ENCODE assay signal across 25 mouse cellular contexts in genomic region chr2:18923806-18924595, GRCm38 (mm10).
DNase-seq lines count a peak whose midpoint lies in the region; ATAC-seq and TF ChIP-seq lines count a peak whose summit lies in the region.
"Had no signal": no experiment of that assay in that cellular context is flagged by ENCODE, and none has a peak within 500 bp of the region (broad histone marks: within the 10 kb centered on the region; RNA-seq: fewer than 3 reads in every experiment).

No protein-coding gene starts in this region.

- no peak for TF ChIP-seq CTCF in hindbrain, postnatal 0 days (IDR thresholded peaks at IDR 0.05; ENCODE audit: low read depth)

- 30% methylated on average over 17 of the region's 17 CpGs for WGBS in embryonic facial prominence, embryonic 11.5 days
- WGBS in macrophage (ENCODE audit: missing documents): 35% methylated on average over 15 of the region's 17 CpGs
- WGBS in intestine, embryonic 16.5 days: 54% methylated on average over 17 of the region's 17 CpGs
- 49% methylated on average over 17 of the region's 17 CpGs for WGBS in hindbrain, postnatal 0 days

- H3K79me2 ChIP-seq in macrophage (ENCODE audit: inconsistent target): peaks cover 100% of the 10 kb centered on the region

- peak; percentile 76 for DNase-seq in heart, adult 11 months
- no peak for DNase-seq in heart, adult 18-20 months
- peak; percentile 61 for DNase-seq in 416B (ENCODE audit: low read depth)
- DNase-seq in embryonic facial prominence, embryonic 11.5 days (ENCODE audit: low spot score): peak; percentile 17
- no peak for DNase-seq in hindbrain, postnatal 0 days (ENCODE audit: low spot score)
- no peak for DNase-seq in cerebellum, adult 8-10 months
- DNase-seq: adrenal gland, adult 2 months; cerebellum, adult 18-20 months; cerebellum, postnatal 25 days; embryo, embryonic 11 days; gastrocnemius, postnatal 10 days; heart, adult 2 months; heart, postnatal 14 days; kidney, adult 18-20 months; layer of hippocampus, adult 9-11 months; lung, postnatal 4 days; right cerebral cortex, postnatal 14 days; thymus, postnatal 25 days had no signal

- H3K27me3 ChIP-seq in embryonic facial prominence, embryonic 11.5 days (ENCODE audit: control insufficient read depth, insufficient read depth, low read length): no peaks in the 10 kb centered on the region
- no peaks in the 10 kb centered on the region for H3K27me3 ChIP-seq in intestine, embryonic 16.5 days (replicated peaks; ENCODE audit: control insufficient read depth, insufficient read depth, low read length)
- H3K27me3 ChIP-seq in hindbrain, postnatal 0 days (ENCODE audit: insufficient read depth, low read length): no peaks in the 10 kb centered on the region
- H3K27me3 ChIP-seq: heart, embryonic 13.5 days; hindbrain, embryonic 12.5 days; liver, embryonic 12.5 days; lung, embryonic 15.5 days; midbrain, embryonic 12.5 days had no signal

- H3K36me3 ChIP-seq in embryonic facial prominence, embryonic 11.5 days (replicated peaks; ENCODE audit: control insufficient read depth, insufficient read depth, low read depth, low read length): no peaks in the 10 kb centered on the region
- no peaks in the 10 kb centered on the region for H3K36me3 ChIP-seq in macrophage (ENCODE audit: inconsistent target)
- H3K36me3 ChIP-seq in intestine, embryonic 16.5 days (ENCODE audit: control insufficient read depth, insufficient read depth, low read length): no peaks in the 10 kb centered on the region
- H3K36me3 ChIP-seq in hindbrain, postnatal 0 days (ENCODE audit: insufficient read depth, low read length): no peaks in the 10 kb centered on the region
- H3K36me3 ChIP-seq: heart, embryonic 13.5 days; hindbrain, embryonic 12.5 days; liver, embryonic 12.5 days; lung, embryonic 15.5 days; midbrain, embryonic 12.5 days had no signal

- H3K27ac ChIP-seq in embryonic facial prominence, embryonic 11.5 days (replicated peaks; ENCODE audit: low read depth, low read length): no peak overlapping the region
- H3K27ac ChIP-seq in macrophage: peak overlapping the region; percentile 14
- no peak overlapping the region for H3K27ac ChIP-seq in intestine, embryonic 16.5 days (ENCODE audit: low read length)
- no peak overlapping the region for H3K27ac ChIP-seq in hindbrain, postnatal 0 days
- H3K27ac ChIP-seq: heart, adult 2 months; heart, embryonic 13.5 days; hindbrain, embryonic 12.5 days; liver, embryonic 12.5 days; lung, embryonic 15.5 days; midbrain, embryonic 12.5 days had no signal

- no peak overlapping the region for H3K4me3 ChIP-seq in embryonic facial prominence, embryonic 11.5 days (ENCODE audit: low read depth, low read length)
- no peak overlapping the region for H3K4me3 ChIP-seq in macrophage (ENCODE audit: inconsistent target)
- H3K4me3 ChIP-seq in intestine, embryonic 16.5 days (ENCODE audit: low read length): no peak overlapping the region
- H3K4me3 ChIP-seq in hindbrain, postnatal 0 days (ENCODE audit: low read length): no peak overlapping the region
- H3K4me3 ChIP-seq: heart, adult 2 months; heart, embryonic 13.5 days; hindbrain, embryonic 12.5 days; liver, embryonic 12.5 days; lung, embryonic 15.5 days; midbrain, embryonic 12.5 days had no signal

- H3K9ac ChIP-seq in embryonic facial prominence, embryonic 11.5 days (replicated peaks; ENCODE audit: low read length): no peak overlapping the region
- H3K9ac ChIP-seq in intestine, embryonic 16.5 days (ENCODE audit: low read depth, low read length): no peak overlapping the region
- H3K9ac ChIP-seq in hindbrain, postnatal 0 days (replicated peaks; ENCODE audit: low read length): no peak overlapping the region
- H3K9ac ChIP-seq: heart, embryonic 13.5 days; hindbrain, embryonic 12.5 days; liver, embryonic 12.5 days; lung, embryonic 15.5 days; midbrain, embryonic 12.5 days had no signal

- no peak; the same call in 1 of the 2 replicates for ATAC-seq in embryonic facial prominence, embryonic 11.5 days (replicated peaks; ENCODE audit: insufficient number of reproducible peaks, low FRiP score, low TSS enrichment, low read depth)
- ATAC-seq in intestine, embryonic 16.5 days: no peak
- no peak for ATAC-seq in hindbrain, postnatal 0 days
- ATAC-seq: liver, embryonic 12.5 days had no signal

- no peaks in the 10 kb centered on the region for H3K9me3 ChIP-seq in embryonic facial prominence, embryonic 11.5 days (replicated peaks; ENCODE audit: control insufficient read depth, low read length)
- H3K9me3 ChIP-seq in intestine, embryonic 16.5 days (ENCODE audit: control insufficient read depth, low read length): no peaks in the 10 kb centered on the region
- no peaks in the 10 kb centered on the region for H3K9me3 ChIP-seq in hindbrain, postnatal 0 days (ENCODE audit: low read length)
- H3K9me3 ChIP-seq: heart, embryonic 13.5 days; hindbrain, embryonic 12.5 days; liver, embryonic 12.5 days; lung, embryonic 15.5 days; midbrain, embryonic 12.5 days had no signal

- no peaks in the 10 kb centered on the region for H3K4me1 ChIP-seq in embryonic facial prominence, embryonic 11.5 days (ENCODE audit: control insufficient read depth, insufficient read depth, low read length)
- H3K4me1 ChIP-seq in intestine, embryonic 16.5 days (ENCODE audit: control insufficient read depth, insufficient read depth, low read length): peaks cover 2% of the 10 kb centered on the region; the same call in 1 of the 2 replicates
- H3K4me1 ChIP-seq in hindbrain, postnatal 0 days (ENCODE audit: insufficient read depth, low read length): no peaks in the 10 kb centered on the region

- no peak overlapping the region for H3K4me2 ChIP-seq in embryonic facial prominence, embryonic 11.5 days (ENCODE audit: low read depth, low read length)
- H3K4me2 ChIP-seq in intestine, embryonic 16.5 days (ENCODE audit: low read depth, low read length): no peak overlapping the region
- H3K4me2 ChIP-seq in hindbrain, postnatal 0 days (ENCODE audit: low read depth, low read length): no peak overlapping the region
- H3K4me2 ChIP-seq: heart, embryonic 13.5 days; hindbrain, embryonic 12.5 days; liver, embryonic 12.5 days; lung, embryonic 15.5 days; midbrain, embryonic 12.5 days had no signal

Comparison
In these comparisons a context has a peak if more than half of its experiments do, and no peak if none do; other contexts are left out.
1. DNase-seq: peak in heart, adult 11 months (single experiment), 416B (single experiment) and embryonic facial prominence, embryonic 11.5 days (single experiment); none in heart, adult 18-20 months (0 of 2), hindbrain, postnatal 0 days (single experiment) and cerebellum, adult 8-10 months (single experiment).